In genomic region chr10:117415364-117416057, GRCm38 (mm10) we compare ENCODE assay signal across 23 mouse cellular contexts. TPM values are rescaled to one million over a fixed set of nuclear protein-coding genes. Genes with fewer than 3 reads are reported as not detected.
DNase-seq lines count a peak whose midpoint lies in the region; ATAC-seq lines count a peak whose summit lies in the region.
"Had no signal": no experiment of that assay in that cellular context is flagged by ENCODE, and none has a peak within 500 bp of the region (broad histone marks: within the 10 kb centered on the region; RNA-seq: fewer than 3 reads in every experiment).

No protein-coding gene starts in this region.

- no peak overlapping the region for H3K4me3 ChIP-seq in hindbrain, embryonic 13.5 days
- H3K4me3 ChIP-seq in limb, embryonic 10.5 days, result no peak overlapping the region

- H3K4me2 ChIP-seq in hindbrain, embryonic 13.5 days, result no peak overlapping the region

- no peak for ATAC-seq in hindbrain, embryonic 13.5 days (ENCODE audit: low FRiP score)
- ATAC-seq: activated CD4-positive, CD25-positive, alpha-beta regulatory T cell, adult 4 months; CD4-positive, CD25-positive, alpha-beta regulatory T cell, adult 4 months; Patski had no signal

- no peaks in the 10 kb centered on the region for H3K9me3 ChIP-seq in hindbrain, embryonic 13.5 days
- no peaks in the 10 kb centered on the region for H3K9me3 ChIP-seq in limb, embryonic 10.5 days (replicated peaks)
- H3K9me3 ChIP-seq: G1E had no signal

- no peaks in the 10 kb centered on the region for H3K36me3 ChIP-seq in hindbrain, embryonic 13.5 days
- H3K36me3 ChIP-seq in limb, embryonic 10.5 days, result no peaks in the 10 kb centered on the region
- H3K36me3 ChIP-seq: G1E had no signal

- DNase-seq in heart, adult 11 months, result peak; percentile 79
- no peak for DNase-seq in heart, adult 9 months (ENCODE audit: low spot score in 2 of 2)
- DNase-seq in 3T3-L1 (ENCODE audit: low read depth, low spot score) (peak; percentile 91), adipocyte (ENCODE audit: low spot score) (peak; percentile 93)
- no peak for DNase-seq in limb, embryonic 10.5 days (ENCODE audit: low spot score)
- DNase-seq: adrenal gland, adult 2 months; adrenal gland, adult 8-10 months; adrenal gland, postnatal 10 days; adrenal gland, postnatal 14 days; adrenal gland, postnatal 25 days; adrenal gland, postnatal 36 days; B cell, adult 2 months; cerebellum, adult 11 months; cerebellum, adult 11-12 months; cerebellum, adult 18-20 months; cerebellum, adult 2 months; cerebellum, adult 8-10 months had no signal

- H3K4me1 ChIP-seq in hindbrain, embryonic 13.5 days (replicated peaks), result peaks cover 34% of the 10 kb centered on the region
- peaks cover 29% of the 10 kb centered on the region for H3K4me1 ChIP-seq in limb, embryonic 10.5 days

- H3K27ac ChIP-seq in hindbrain, embryonic 13.5 days, result no peak overlapping the region
- no peak overlapping the region for H3K27ac ChIP-seq in limb, embryonic 10.5 days

- H3K9ac ChIP-seq in hindbrain, embryonic 13.5 days, result no peak overlapping the region

- 90% methylated on average over 6 of the region's 6 CpGs for WGBS in hindbrain, embryonic 13.5 days
- 92% methylated on average over 6 of the region's 6 CpGs for WGBS in limb, embryonic 10.5 days

- no peaks in the 10 kb centered on the region for H3K27me3 ChIP-seq in hindbrain, embryonic 13.5 days
- peaks cover 26% of the 10 kb centered on the region; the same call in 1 of the 2 replicates for H3K27me3 ChIP-seq in limb, embryonic 10.5 days (ENCODE audit: low read depth, poor library complexity, severe bottlenecking)
- H3K27me3 ChIP-seq: CH12.LX had no signal

RNA-seq across cellular contexts. Expression of gene Cpsf6, which starts 35.7 kb away (rescaled TPM):
- polyA plus RNA-seq in hindbrain, embryonic 13.5 days (2015; fragmentation: Nextera tagmentation; extraction: Ambion mirVana), result 177 and 179 TPM in 2 replicates
- 230 and 235 TPM in 2 replicates for polyA plus RNA-seq in limb, embryonic 10.5 days (2016; fragmentation: Nextera tagmentation; extraction: Ambion mirVana)

Comparison
In these comparisons a context has a peak if more than half of its experiments do, and no peak if none do; other contexts are left out.
1. DNase-seq: peak in heart, adult 11 months (single experiment), 3T3-L1 (single experiment) and adipocyte (single experiment); none in heart, adult 9 months (0 of 2) and limb, embryonic 10.5 days (single experiment).